Comparison of ENCODE assay signal across 9 mouse cellular contexts in genomic region chr2:5097786-5098445, GRCm38 (mm10). TPM values are rescaled to one million over a fixed set of nuclear protein-coding genes. Genes with fewer than 3 reads are reported as not detected.
DNase-seq lines count a peak whose midpoint lies in the region; ATAC-seq lines count a peak whose summit lies in the region.
"Had no signal": no experiment of that assay in that cellular context is flagged by ENCODE, and none has a peak within 500 bp of the region (broad histone marks: within the 10 kb centered on the region; RNA-seq: fewer than 3 reads in every experiment).

No protein-coding gene starts in this region.

- no peak for ATAC-seq in embryonic facial prominence, embryonic 13.5 days (ENCODE audit: insufficient number of reproducible peaks, insufficient read depth, low FRiP score, low TSS enrichment, low read depth)
- 0 out of 2 replicates have a peak, but pooled peaks have one; percentile 30 for ATAC-seq in hindbrain, embryonic 15.5 days (ENCODE audit: low FRiP score, low read depth)
- ATAC-seq in midbrain, embryonic 15.5 days (replicated peaks), result peak; percentile 51; the same call in 1 of the 2 replicates

- H3K9me3 ChIP-seq in embryonic facial prominence, embryonic 13.5 days, result no peaks in the 10 kb centered on the region
- no peaks in the 10 kb centered on the region for H3K9me3 ChIP-seq in hindbrain, embryonic 15.5 days
- H3K9me3 ChIP-seq in midbrain, embryonic 15.5 days, result no peaks in the 10 kb centered on the region

- H3K27ac ChIP-seq in embryonic facial prominence, embryonic 13.5 days, result 0 out of 2 replicates have a peak overlapping the region, but pooled peaks have one; percentile 34
- H3K27ac ChIP-seq in hindbrain, embryonic 15.5 days (replicated peaks), result peak overlapping the region; percentile 72
- peak overlapping the region; percentile 70 for H3K27ac ChIP-seq in midbrain, embryonic 15.5 days

- H3K27me3 ChIP-seq in embryonic facial prominence, embryonic 13.5 days, result no peaks in the 10 kb centered on the region; the same call in 1 of the 2 replicates
- no peaks in the 10 kb centered on the region for H3K27me3 ChIP-seq in hindbrain, embryonic 15.5 days
- H3K27me3 ChIP-seq in midbrain, embryonic 15.5 days (replicated peaks), result no peaks in the 10 kb centered on the region

- DNase-seq in left cerebral cortex, postnatal 14 days (ENCODE audit: low spot score in 2 of 2), result peak; percentile 29 to 31
- DNase-seq in left cerebral cortex, postnatal 10 days (ENCODE audit: extremely low spot score in 1 of 2, low spot score in 2 of 2), result no peak
- no peak for DNase-seq in MN1 (ENCODE audit: low spot score)
- no peak for DNase-seq in urinary bladder, postnatal 14 days (ENCODE audit: low spot score)
- DNase-seq in frontal cortex, postnatal 14 days (ENCODE audit: low spot score in 2 of 2), result no peak

- no peaks in the 10 kb centered on the region for H3K36me3 ChIP-seq in embryonic facial prominence, embryonic 13.5 days
- no peaks in the 10 kb centered on the region for H3K36me3 ChIP-seq in hindbrain, embryonic 15.5 days
- no peaks in the 10 kb centered on the region for H3K36me3 ChIP-seq in midbrain, embryonic 15.5 days (replicated peaks)

- 20% methylated on average over 20 of the region's 20 CpGs for WGBS in embryonic facial prominence, embryonic 13.5 days
- 24% methylated on average over 20 of the region's 20 CpGs for WGBS in hindbrain, embryonic 15.5 days
- WGBS in midbrain, embryonic 15.5 days, result 28% methylated on average over 20 of the region's 20 CpGs

- H3K9ac ChIP-seq in embryonic facial prominence, embryonic 13.5 days, result peak overlapping the region; percentile 59
- H3K9ac ChIP-seq in hindbrain, embryonic 15.5 days, result peak overlapping the region; percentile 38
- H3K9ac ChIP-seq in midbrain, embryonic 15.5 days, result peak overlapping the region; percentile 41; the same call in 1 of the 2 replicates

- H3K4me1 ChIP-seq in embryonic facial prominence, embryonic 13.5 days, result peaks cover 28% of the 10 kb centered on the region
- H3K4me1 ChIP-seq in hindbrain, embryonic 15.5 days (replicated peaks), result peaks cover 19% of the 10 kb centered on the region
- peaks cover 12% of the 10 kb centered on the region for H3K4me1 ChIP-seq in midbrain, embryonic 15.5 days

- peak overlapping the region; percentile 17 for H3K4me3 ChIP-seq in embryonic facial prominence, embryonic 13.5 days
- H3K4me3 ChIP-seq in hindbrain, embryonic 15.5 days, result peak overlapping the region; percentile 27
- H3K4me3 ChIP-seq in midbrain, embryonic 15.5 days, result peak overlapping the region; percentile 24

- intact Hi-C loops in left cerebral cortex, postnatal 14 days (cut with DNase I), result no loop called here
- intact Hi-C loops in left cerebral cortex, postnatal 10 days (cut with DNase I), result loop anchor here (2.0 kb wide), 1 partner anchor 73 kb away; no protein-coding TSS in a partner anchor

- peak overlapping the region; percentile 53 for H3K4me2 ChIP-seq in embryonic facial prominence, embryonic 13.5 days
- H3K4me2 ChIP-seq in hindbrain, embryonic 15.5 days, result peak overlapping the region; percentile 57
- peak overlapping the region; percentile 53 for H3K4me2 ChIP-seq in midbrain, embryonic 15.5 days

RNA-seq across cellular contexts. Expression of gene Optn, which starts 34.1 kb away (rescaled TPM):
- total RNA-seq in left cerebral cortex, postnatal 14 days (2021), result 10 to 100 TPM; 15.1 to 16.1 TPM
- total RNA-seq in left cerebral cortex, postnatal 10 days (2021), result 10 to 100 TPM; 20.1 to 20.7 TPM
- polyA plus RNA-seq in embryonic facial prominence, embryonic 13.5 days (2015; fragmentation: Nextera tagmentation; extraction: Ambion mirVana), result 5.4 and 5.6 TPM in 2 replicates
- polyA plus RNA-seq in hindbrain, embryonic 15.5 days (2015; fragmentation: Nextera tagmentation; extraction: Ambion mirVana), result 22.9 and 23.0 TPM in 2 replicates
- 15.7 and 18.9 TPM in 2 replicates for polyA plus RNA-seq in midbrain, embryonic 15.5 days (2015; fragmentation: Nextera tagmentation; extraction: Ambion mirVana)

RNA-seq across cellular contexts. Expression of gene Ccdc3, which starts 39.7 kb away (rescaled TPM):
- 10 to 100 TPM; 19.6 to 25.3 TPM for total RNA-seq in left cerebral cortex, postnatal 14 days (2021)
- total RNA-seq in left cerebral cortex, postnatal 10 days (2021), result 10 to 100 TPM; 10.2 to 11.9 TPM
- polyA plus RNA-seq in embryonic facial prominence, embryonic 13.5 days (2015; fragmentation: Nextera tagmentation; extraction: Ambion mirVana), result 26.6 and 38.3 TPM in 2 replicates
- polyA plus RNA-seq in hindbrain, embryonic 15.5 days (2015; fragmentation: Nextera tagmentation; extraction: Ambion mirVana), result 10.1 and 15.2 TPM in 2 replicates
- polyA plus RNA-seq in midbrain, embryonic 15.5 days (2015; fragmentation: Nextera tagmentation; extraction: Ambion mirVana), result 7.3 and 8.3 TPM in 2 replicates
- total RNA-seq: neutrophil, adult 5-6 weeks had no signal

Comparison
In these comparisons a context has a peak if more than half of its experiments do, and no peak if none do; other contexts are left out.
1. DNase-seq: peak in left cerebral cortex, postnatal 14 days (2 of 2); none in left cerebral cortex, postnatal 10 days (0 of 2), MN1 (single experiment), urinary bladder, postnatal 14 days (single experiment) and frontal cortex, postnatal 14 days (0 of 2).
2. Peak in every context shown above with its lines, with median percentiles within 50 percentile points of each other: H3K27ac ChIP-seq, H3K4me2 ChIP-seq, H3K4me3 ChIP-seq and H3K9ac ChIP-seq.